Mouse (Mus musculus): ENCODE measurements around the gene Dmrtc1c2. TPM values are rescaled to one million over a fixed set of nuclear protein-coding genes. Genes with fewer than 3 reads are reported as not detected.

Gene Dmrtc1c2
- not detected in 2 replicates for polyA plus RNA-seq (2012; rRNA removed)

DNA sequence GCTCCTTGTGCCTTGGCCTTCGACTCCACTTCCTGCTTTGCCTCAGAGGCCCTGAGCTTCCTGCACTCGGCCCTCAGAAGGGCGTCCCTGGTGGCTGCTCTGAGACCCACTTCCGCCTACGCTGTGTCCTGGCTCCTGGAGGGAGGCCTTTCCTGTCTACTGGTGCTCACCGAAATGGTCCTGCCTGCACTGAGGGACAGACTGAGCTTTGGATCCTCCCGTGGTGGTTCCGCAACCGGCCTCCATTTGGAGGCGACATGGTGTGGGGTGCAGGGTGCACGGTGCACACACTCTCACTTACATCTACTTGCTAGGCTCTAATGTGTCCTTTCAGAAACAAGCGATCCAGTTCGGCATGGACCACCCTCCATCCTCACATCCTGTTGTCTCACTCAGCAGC lies at the start of gene Dmrtc1c2:
TSS of gene Dmrtc1c2 (minus strand) at position 101 of the 400 bp plus-strand sequence.

GRCm38 (mm10) chrX:102867871-102868270 lies 13.5 kb upstream of the Dmrtc1c2 start, which contains the start of gene 1700031F05Rik:
Gene 1700031F05Rik, minus strand, starts transcription at chrX:102867971.

GRCm38 (mm10) chrX:102802663-102803062 lies 51.8 kb downstream of the Dmrtc1c2 start, which contains the start of gene Dmrtc1c1:
Gene Dmrtc1c1, plus strand, starts transcription at chrX:102802963.

Other genes with a start within 250 kb of the Dmrtc1c2 start
- gene Phka1, start 210.4 kb downstream of the Dmrtc1c2 start, polyA plus RNA-seq (2012; rRNA removed), result 0.78 and 0.85 TPM in 2 replicates
- gene Gm3880, start 167.6 kb downstream of the Dmrtc1c2 start, polyA plus RNA-seq (2012; rRNA removed), result not detected in 2 replicates
- gene Gm9112, start 147.0 kb downstream of the Dmrtc1c2 start, polyA plus RNA-seq (2012; rRNA removed), result not detected in 2 replicates
- not detected in 2 replicates for gene Dmrtc1b, start 146.8 kb downstream of the Dmrtc1c2 start, polyA plus RNA-seq (2012; rRNA removed)
- gene Dmrtc1c1, start 51.7 kb downstream of the Dmrtc1c2 start, polyA plus RNA-seq (2012; rRNA removed), result not detected in 2 replicates
- not detected in 2 replicates for gene 1700031F05Rik, start 13.4 kb upstream of the Dmrtc1c2 start, polyA plus RNA-seq (2012; rRNA removed)
- 0.03 TPM in 1 of 2 replicates, not detected in the other for gene Dmrtc1a, start 54.1 kb upstream of the Dmrtc1c2 start, polyA plus RNA-seq (2012; rRNA removed)
- not detected in 2 replicates for gene 1700011M02Rik, start 54.3 kb upstream of the Dmrtc1c2 start, polyA plus RNA-seq (2012; rRNA removed)
- not detected in 2 replicates for gene 1700018G05Rik, start 73.8 kb upstream of the Dmrtc1c2 start, polyA plus RNA-seq (2012; rRNA removed)

All from liver, embryonic 14 days (tissue).